Mouse (Mus musculus) midbrain, embryonic 15.5 days (tissue): ENCODE results near the gene Ccm2. TPM values are rescaled to one million over a fixed set of nuclear protein-coding genes. Genes with fewer than 3 reads are reported as not detected.

Experiments used
- ATAC-seq: fragments of 200-750 bp; cut with Nextera tagmentation; replicated peaks from 2 replicates; pipeline ENCODE4 v1.8.0; 2017; ENCODE audit warnings: moderate TSS enrichment
- H3K27ac ChIP-seq: fragments of 300-500 bp; sonication (generic); 2 replicates; pipeline ENCODE4 v1.5.1; 2015; ENCODE audit warnings: mild to moderate bottlenecking, inconsistent platforms
- H3K27me3 ChIP-seq: fragments of 300-500 bp; sonication (generic); replicated peaks from 2 replicates; pipeline ENCODE4 v1.6.1; 2015; ENCODE audit warnings: inconsistent platforms
- H3K36me3 ChIP-seq: fragments of 300-500 bp; sonication (generic); replicated peaks from 2 replicates; pipeline ENCODE4 v1.6.1; 2015; ENCODE audit warnings: inconsistent platforms
- H3K4me1 ChIP-seq: fragments of 300-500 bp; sonication (generic); 2 replicates; pipeline ENCODE4 v1.6.1; 2015; ENCODE audit warnings: inconsistent platforms
- H3K4me2 ChIP-seq: fragments of 300-500 bp; sonication (generic); 2 replicates; pipeline ENCODE4 v1.6.1; 2015; ENCODE audit warnings: inconsistent platforms, mild to moderate bottlenecking, moderate library complexity
- H3K4me3 ChIP-seq: fragments of 300-500 bp; sonication (generic); 2 replicates; pipeline ENCODE4 v1.5.1; 2015; ENCODE audit warnings: mild to moderate bottlenecking, inconsistent platforms
- H3K9ac ChIP-seq: fragments of 300-500 bp; sonication (generic); 2 replicates; pipeline ENCODE4 v1.6.1; 2015; ENCODE audit warnings: mild to moderate bottlenecking, inconsistent platforms
- H3K9me3 ChIP-seq: fragments of 300-500 bp; sonication (generic); 2 replicates; pipeline ENCODE4 v1.6.1; 2016; ENCODE audit warnings: inconsistent platforms
- WGBS: fragments of 180-500 bp; shearing (Covaris S2); methylation state at CpG from one replicate; pipeline ENCODE4 v1.1.7; 2015; ENCODE audit warnings: mixed read lengths; 5-methylcytosine and 5-hydroxymethylcytosine counted together
- polyA plus RNA-seq: library from polyadenylated mRNA; unstranded; fragments of >200 nt; fragmentation: Nextera tagmentation; extraction: Ambion mirVana; gene quantifications from 2 replicates; pipeline ENCODE4 v1.2.1, GENCODE M21; 2015

Ccm2 gene
- polyA plus RNA-seq, 1 experiment from 2014 or later: 90.5 TPM

GRCm38 (mm10) chr11:6545857-6546192, 862 bp upstream of the Ccm2 start:
- Histone ChIP-seq H3K9me3 (no peaks in the 10 kb centered on the region), H3K4me1 (peaks cover 18% of the 10 kb centered on the region), H3K4me2 (peak overlapping the region; percentile 66), H3K27me3 (no peaks in the 10 kb centered on the region), H3K9ac (peak overlapping the region; percentile 85), H3K27ac (peak overlapping the region; percentile 93), H3K36me3 (no peaks in the 10 kb centered on the region), H3K4me3 (peak overlapping the region; percentile 94)
- ATAC-seq: peak; percentile 25
- WGBS: 20% methylated on average over 3 of the region's 3 CpGs

- WGBS: under 1% methylated on average over 28 of the region's 41 CpGs
- Histone ChIP-seq H3K36me3 (no peaks in the 10 kb centered on the region), H3K4me1 (peaks cover 18% of the 10 kb centered on the region), H3K27ac (peak overlapping the region; percentile 93), H3K4me3 (peak overlapping the region; percentile 94), H3K27me3 (no peaks in the 10 kb centered on the region), H3K4me2 (peak overlapping the region; percentile 66), H3K9ac (peak overlapping the region; percentile 85), H3K9me3 (no peaks in the 10 kb centered on the region)
- ATAC-seq: peak; percentile 71
Measured at GRCm38 (mm10) chr11:6547037-6547680, 472 bp downstream of the Ccm2 start.

GRCm38 (mm10) chr11:6547696-6548325, 1.1 kb downstream of the Ccm2 start:
- Histone ChIP-seq H3K9ac (peak overlapping the region; percentile 85), H3K4me3 (peak overlapping the region; percentile 94), H3K9me3 (no peaks in the 10 kb centered on the region), H3K27ac (peak overlapping the region; percentile 93), H3K4me2 (peak overlapping the region; percentile 66), H3K27me3 (no peaks in the 10 kb centered on the region), H3K4me1 (peaks cover 18% of the 10 kb centered on the region), H3K36me3 (no peaks in the 10 kb centered on the region)
- no peak for ATAC-seq
- 36% methylated on average over 6 of the region's 6 CpGs for WGBS

GRCm38 (mm10) chr11:6549770-6550169, 3.1 kb downstream of the Ccm2 start:
- Histone ChIP-seq H3K27me3 (no peaks in the 10 kb centered on the region), H3K4me1 (peaks cover 22% of the 10 kb centered on the region), H3K4me3 (no peak overlapping the region), H3K9ac (no peak overlapping the region), H3K36me3 (no peaks in the 10 kb centered on the region), H3K4me2 (no peak overlapping the region), H3K27ac (no peak overlapping the region), H3K9me3 (no peaks in the 10 kb centered on the region)
- no peak for ATAC-seq
- WGBS: 92% methylated on average over 2 of the region's 2 CpGs

GRCm38 (mm10) chr11:6550201-6550600, 3.5 kb downstream of the Ccm2 start:
- no peak for ATAC-seq
- Histone ChIP-seq H3K36me3 (no peaks in the 10 kb centered on the region), H3K27me3 (no peaks in the 10 kb centered on the region), H3K4me2 (no peak overlapping the region), H3K4me1 (peaks cover 23% of the 10 kb centered on the region), H3K9ac (no peak overlapping the region), H3K4me3 (no peak overlapping the region), H3K9me3 (no peaks in the 10 kb centered on the region), H3K27ac (no peak overlapping the region)
- WGBS: 89% methylated on average over 3 of the region's 3 CpGs

GRCm38 (mm10) chr11:6558234-6558633, 11.5 kb downstream of the Ccm2 start:
- Histone ChIP-seq H3K4me3 (no peak overlapping the region), H3K27ac (no peak overlapping the region), H3K36me3 (0 out of 2 replicates have a peak, but pooled peaks cover 3% of the 10 kb centered on the region), H3K9me3 (no peaks in the 10 kb centered on the region), H3K27me3 (no peaks in the 10 kb centered on the region), H3K4me2 (no peak overlapping the region), H3K4me1 (0 out of 2 replicates have a peak, but pooled peaks cover 5% of the 10 kb centered on the region), H3K9ac (no peak overlapping the region)
- 90% methylated on average over 3 of the region's 3 CpGs for WGBS
- no peak for ATAC-seq

GRCm38 (mm10) chr11:6559996-6560395, 13.3 kb downstream of the Ccm2 start:
- H3K27me3 ChIP-seq: no peaks in the 10 kb centered on the region
- no peak for ATAC-seq
- no peaks in the 10 kb centered on the region for H3K4me1 ChIP-seq
- H3K4me3 ChIP-seq: no peak overlapping the region
- no peak overlapping the region for H3K4me2 ChIP-seq
- H3K36me3 ChIP-seq: 0 out of 2 replicates have a peak, but pooled peaks cover 3% of the 10 kb centered on the region
- WGBS: 89% methylated on average over 2 of the region's 2 CpGs
- no peaks in the 10 kb centered on the region for H3K9me3 ChIP-seq
- no peak overlapping the region for H3K9ac ChIP-seq
- H3K27ac ChIP-seq: no peak overlapping the region

- Histone ChIP-seq H3K27ac (no peak overlapping the region), H3K27me3 (no peaks in the 10 kb centered on the region), H3K9ac (no peak overlapping the region), H3K4me1 (no peaks in the 10 kb centered on the region), H3K9me3 (no peaks in the 10 kb centered on the region), H3K4me2 (no peak overlapping the region), H3K4me3 (no peak overlapping the region), H3K36me3 (0 out of 2 replicates have a peak, but pooled peaks cover 3% of the 10 kb centered on the region)
- WGBS: 91% methylated on average over 13 of the region's 13 CpGs
- ATAC-seq: no peak
Measured at GRCm38 (mm10) chr11:6560655-6561360, 14.1 kb downstream of the Ccm2 start.

GRCm38 (mm10) chr11:6561474-6561873, 14.8 kb downstream of the Ccm2 start:
- Histone ChIP-seq H3K36me3 (0 out of 2 replicates have a peak, but pooled peaks cover 3% of the 10 kb centered on the region), H3K27ac (no peak overlapping the region), H3K9ac (no peak overlapping the region), H3K9me3 (no peaks in the 10 kb centered on the region), H3K4me1 (no peaks in the 10 kb centered on the region), H3K4me2 (no peak overlapping the region), H3K4me3 (no peak overlapping the region), H3K27me3 (no peaks in the 10 kb centered on the region)
- 85% methylated on average over 4 of the region's 4 CpGs for WGBS
- no peak for ATAC-seq

GRCm38 (mm10) chr11:6562359-6562758, 15.7 kb downstream of the Ccm2 start:
- WGBS: 88% methylated on average over 6 of the region's 6 CpGs
- H3K4me1 ChIP-seq: no peaks in the 10 kb centered on the region
- no peak for ATAC-seq
- H3K9ac ChIP-seq: no peak overlapping the region
- H3K4me2 ChIP-seq: no peak overlapping the region
- no peak overlapping the region for H3K4me3 ChIP-seq
- no peaks in the 10 kb centered on the region for H3K27me3 ChIP-seq
- H3K27ac ChIP-seq: no peak overlapping the region
- H3K9me3 ChIP-seq: no peaks in the 10 kb centered on the region
- no peaks in the 10 kb centered on the region for H3K36me3 ChIP-seq

- 98% methylated on average over 4 of the region's 4 CpGs for WGBS
- Histone ChIP-seq H3K4me1 (peaks cover 4% of the 10 kb centered on the region; the same call in 1 of the 2 replicates), H3K9ac (no peak overlapping the region), H3K4me3 (no peak overlapping the region), H3K27ac (no peak overlapping the region), H3K27me3 (no peaks in the 10 kb centered on the region), H3K4me2 (no peak overlapping the region), H3K9me3 (no peaks in the 10 kb centered on the region), H3K36me3 (no peaks in the 10 kb centered on the region)
- no peak for ATAC-seq
Measured at GRCm38 (mm10) chr11:6563201-6563600, 16.5 kb downstream of the Ccm2 start.

GRCm38 (mm10) chr11:6566496-6566895, 19.8 kb downstream of the Ccm2 start:
- no peak overlapping the region for H3K4me3 ChIP-seq
- H3K4me1 ChIP-seq: peaks cover 23% of the 10 kb centered on the region

More at GRCm38 (mm10) chr11:6566496-6566895, 19.8 kb downstream of the Ccm2 start:
- Histone ChIP-seq H3K9ac (no peak overlapping the region), H3K36me3 (no peaks in the 10 kb centered on the region), H3K27ac (no peak overlapping the region), H3K9me3 (no peaks in the 10 kb centered on the region), H3K4me2 (no peak overlapping the region), H3K27me3 (no peaks in the 10 kb centered on the region)
- 93% methylated on average over 4 of the region's 4 CpGs for WGBS
- no peak for ATAC-seq
